Mouse (Mus musculus): ENCODE measurements around the gene Lamtor2.

GRCm38 (mm10) chr3:88533706-88534105 is 19.2 kb downstream of the Lamtor2 start:
- no peak for TF ChIP-seq POLR2A (IDR thresholded peaks at IDR 0.05; ENCODE audit: insufficient read depth, low read depth, low read length)
- TF ChIP-seq EP300 (IDR thresholded peaks at IDR 0.05; ENCODE audit: insufficient read depth, low read depth, low read length) = no peak

All from heart, adult 2 months (tissue).